Mouse (Mus musculus): Measurements from ENCODE around the gene Cers6.

Cers6 gene

DNA sequence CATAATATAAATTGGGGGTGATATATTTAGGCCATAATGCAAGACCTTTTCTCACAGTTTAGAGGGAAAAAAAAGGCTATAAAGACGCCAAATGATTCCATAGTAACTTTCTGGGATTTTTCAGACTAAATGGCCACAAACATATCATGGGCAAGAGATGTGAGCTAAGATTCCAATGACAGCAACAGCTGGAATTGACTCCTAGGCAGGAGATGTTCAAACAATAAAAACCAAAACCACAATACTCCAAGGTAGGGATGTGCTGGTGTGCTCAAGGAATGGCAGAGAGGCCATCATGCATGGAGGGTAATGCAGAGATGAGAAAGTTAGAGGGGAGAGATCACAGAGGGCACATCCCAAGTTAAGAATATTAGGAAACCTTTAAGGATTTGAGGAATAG lies 257.8 kb downstream of the Cers6 start:
- CTCF ChIA-PET = no interaction called here

GRCm38 (mm10) chr2:69119718-69120117 lies 258.5 kb downstream of the Cers6 start:
- CTCF ChIA-PET = no interaction called here

- CTCF ChIA-PET = no interaction called here
These were observed 260.4 kb downstream of the Cers6 start for GRCm38 (mm10) chr2:69121681-69122080.

GRCm38 (mm10) chr2:69125425-69125824 lies 264.2 kb downstream of the Cers6 start:
- CTCF ChIA-PET = no interaction called here

- CTCF ChIA-PET = interaction anchor here (0.6 kb wide), 2 partner anchors 13 to 83 kb away, joined by 3 read pairs; no protein-coding TSS in a partner anchor
These were observed 267.1 kb downstream of the Cers6 start for GRCm38 (mm10) chr2:69128321-69128720.

- CTCF ChIA-PET = no interaction called here
These were observed 267.7 kb downstream of the Cers6 start for GRCm38 (mm10) chr2:69128921-69129395.

GRCm38 (mm10) chr2:69129425-69130210 lies 268.4 kb downstream of the Cers6 start:
- CTCF ChIA-PET = no interaction called here

GRCm38 (mm10) chr2:69132046-69132445 lies 270.8 kb downstream of the Cers6 start:
- CTCF ChIA-PET = no interaction called here

GRCm38 (mm10) chr2:69132488-69133040 lies 271.3 kb downstream of the Cers6 start:
- CTCF ChIA-PET = no interaction called here

- CTCF ChIA-PET = no interaction called here
These were observed 272.9 kb downstream of the Cers6 start for GRCm38 (mm10) chr2:69134186-69134585.

DNA sequence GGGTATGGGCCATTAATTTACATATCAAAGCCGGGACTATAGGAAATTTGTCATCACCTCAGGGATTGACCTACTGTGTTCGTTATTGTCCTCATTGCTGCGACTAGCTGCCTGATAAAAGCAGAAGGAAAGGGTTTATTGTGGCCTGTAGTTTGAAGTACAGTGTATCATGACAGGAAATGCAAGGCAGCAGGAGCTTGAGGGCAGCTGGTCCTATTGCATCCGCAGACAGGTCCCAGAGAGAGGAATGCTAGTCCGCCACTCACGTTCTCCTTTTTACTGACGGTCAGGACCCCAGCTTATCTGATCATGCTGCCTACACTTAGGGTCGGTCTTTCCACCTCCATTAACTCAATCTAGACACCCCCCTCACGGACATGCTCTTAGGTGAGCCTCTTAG lies 273.7 kb downstream of the Cers6 start:
- CTCF ChIA-PET = no interaction called here

GRCm38 (mm10) chr2:69135661-69136576 lies 274.7 kb downstream of the Cers6 start, which contains the start of gene Nostrin:
Gene Nostrin, plus strand, starts transcription at chr2:69135800.
- CTCF ChIA-PET = no interaction called here

DNA sequence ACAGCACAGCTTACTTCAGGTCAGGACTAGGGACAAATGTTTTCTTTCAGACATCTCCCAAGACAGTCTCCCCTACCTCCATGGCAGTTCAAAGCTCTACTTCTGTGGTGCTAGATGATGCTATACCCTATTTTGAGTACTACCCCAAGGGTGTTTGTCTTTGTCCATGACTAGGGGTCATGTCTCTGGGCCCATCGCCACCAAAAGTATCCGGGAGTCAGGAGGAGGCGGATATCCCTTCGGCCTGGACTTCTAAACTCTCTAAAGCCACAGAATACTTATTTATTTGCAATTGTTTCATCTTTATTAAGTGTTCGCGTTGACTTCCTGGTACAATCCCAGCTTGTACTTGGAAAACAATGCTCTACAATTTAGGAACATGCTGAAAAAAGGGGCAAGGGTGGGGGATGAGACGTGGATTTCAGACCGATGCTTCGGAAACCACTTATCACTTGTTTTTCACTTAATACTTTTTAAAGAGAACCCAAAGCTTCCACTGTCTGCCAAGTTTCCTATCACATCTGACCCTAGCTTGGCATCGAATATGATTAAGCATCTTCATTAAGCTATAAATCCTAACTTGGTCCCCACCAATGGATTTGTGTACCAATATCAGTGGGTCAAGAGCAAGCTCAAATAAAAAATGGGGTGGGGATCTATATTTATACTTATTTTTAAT lies 276.3 kb downstream of the Cers6 start:
- CTCF ChIA-PET = no interaction called here

GRCm38 (mm10) chr2:69138759-69139158 lies 277.5 kb downstream of the Cers6 start:
- CTCF ChIA-PET = no interaction called here

- CTCF ChIA-PET = no interaction called here
These were observed 279.0 kb downstream of the Cers6 start for GRCm38 (mm10) chr2:69140215-69140614.

GRCm38 (mm10) chr2:69140816-69141215 lies 279.6 kb downstream of the Cers6 start:
- CTCF ChIA-PET = interaction anchor here (0.6 kb wide), 1 partner anchor 13 kb away, joined by 3 read pairs; no protein-coding TSS in a partner anchor

GRCm38 (mm10) chr2:69148691-69149090 lies 287.4 kb downstream of the Cers6 start:
- CTCF ChIA-PET = no interaction called here

DNA sequence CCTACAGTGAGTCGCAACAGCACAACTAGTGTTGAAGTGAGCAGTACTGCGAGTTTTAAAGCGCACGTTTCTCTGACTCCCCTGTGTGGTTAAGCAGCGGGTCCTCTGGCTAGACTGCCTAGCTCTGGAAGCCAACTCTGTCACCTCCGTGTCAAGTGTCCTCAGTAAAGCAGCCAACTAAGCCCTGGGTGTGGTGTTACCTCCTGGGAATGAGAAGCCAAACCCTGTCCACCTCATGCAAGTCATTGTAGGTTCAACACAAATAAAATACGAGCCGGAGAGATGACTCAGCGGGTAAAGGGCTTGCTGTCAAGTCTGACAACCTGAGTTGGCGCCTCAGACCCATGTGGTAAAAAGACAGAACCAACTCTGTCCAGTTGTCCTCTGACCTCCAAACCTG lies 287.9 kb downstream of the Cers6 start:
- CTCF ChIA-PET = no interaction called here

DNA sequence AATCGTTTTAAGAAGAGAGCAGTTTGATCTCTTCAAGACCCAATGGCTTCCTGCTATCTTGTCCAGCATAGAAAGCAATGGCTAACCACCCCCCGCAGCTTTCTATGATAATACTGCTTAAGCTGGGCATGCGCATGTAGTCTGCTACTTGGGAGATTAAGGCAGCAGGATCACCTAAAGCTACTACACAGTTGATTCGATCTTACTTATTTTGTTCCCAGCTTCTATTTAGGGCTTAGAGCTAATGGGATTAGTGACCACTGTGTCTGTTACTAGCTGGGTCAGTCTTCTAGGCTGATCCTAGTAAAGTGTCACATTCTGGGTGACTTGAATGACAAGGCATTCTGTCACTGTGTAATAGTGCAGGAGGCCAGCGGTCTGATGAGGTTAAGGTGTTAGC lies 289.6 kb downstream of the Cers6 start:
- CTCF ChIA-PET = no interaction called here

- CTCF ChIA-PET = no interaction called here
These were observed 294.6 kb downstream of the Cers6 start for GRCm38 (mm10) chr2:69155861-69156260.

DNA sequence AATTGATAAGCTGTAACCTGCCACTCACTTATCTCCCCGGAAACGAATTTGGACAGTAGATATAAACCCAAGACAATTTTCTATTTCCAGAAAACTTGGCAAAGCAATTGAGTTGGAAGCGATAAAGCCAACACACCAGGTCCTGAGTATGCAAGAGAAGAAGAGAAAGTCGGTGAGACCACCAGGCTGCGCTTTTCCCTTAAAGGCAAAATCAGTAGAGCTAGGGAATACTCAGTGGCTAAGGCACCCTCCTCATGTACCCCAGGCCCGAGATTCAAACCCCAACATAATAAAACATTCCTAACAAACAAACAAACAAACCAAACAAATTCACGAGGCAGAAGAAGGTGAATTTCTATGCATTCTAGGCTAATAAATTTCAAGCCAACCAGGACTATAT lies 295.0 kb downstream of the Cers6 start:
- CTCF ChIA-PET = no interaction called here

DNA sequence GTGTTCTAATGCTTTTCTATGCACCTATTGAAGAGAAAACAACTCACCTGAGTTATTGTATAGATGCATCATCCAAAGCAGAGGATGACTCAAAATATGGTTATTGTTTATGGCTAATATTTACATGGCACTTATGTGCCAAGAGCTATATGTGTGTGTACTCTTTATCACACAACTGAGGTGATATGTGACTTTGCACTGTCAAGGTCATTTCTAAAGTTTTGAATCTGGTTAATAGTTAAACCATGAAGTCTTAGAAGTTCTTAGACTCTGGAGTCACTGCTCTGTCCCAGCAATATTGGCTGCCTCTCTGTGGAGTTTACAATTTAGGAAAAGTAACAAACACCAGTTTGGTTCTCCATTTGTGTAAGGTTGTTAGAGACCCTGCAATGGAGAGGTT lies 297.7 kb downstream of the Cers6 start:
- CTCF ChIA-PET = interaction anchor here (0.6 kb wide), 1 partner anchor 587 kb away, joined by 4 read pairs; no protein-coding TSS in a partner anchor
